ENCODE assay signal across 8 mouse cellular contexts in genomic region chr12:100187013-100187755, GRCm38 (mm10). TPM values are rescaled to one million over a fixed set of nuclear protein-coding genes. Genes with fewer than 3 reads are reported as not detected.
DNase-seq lines count a peak whose midpoint lies in the region; ATAC-seq and TF ChIP-seq lines count a peak whose summit lies in the region.

No protein-coding gene starts in this region.

- H3K4me2 ChIP-seq in embryonic facial prominence, embryonic 15.5 days (replicated peaks): peak overlapping the region; percentile 86
- peak overlapping the region; percentile 87 for H3K4me2 ChIP-seq in limb, embryonic 15.5 days

- TF ChIP-seq CTCF in bone marrow, adult 2 months (IDR thresholded peaks at IDR 0.05; ENCODE audit: control insufficient read depth, insufficient read depth, low read length): peak; percentile 11; the same call in 1 of the 2 replicates

- peak overlapping the region; percentile 71 for H3K9ac ChIP-seq in embryonic facial prominence, embryonic 15.5 days
- peak overlapping the region; percentile 71 for H3K9ac ChIP-seq in limb, embryonic 15.5 days

- H3K27me3 ChIP-seq in embryonic facial prominence, embryonic 15.5 days: no peaks in the 10 kb centered on the region
- no peaks in the 10 kb centered on the region for H3K27me3 ChIP-seq in limb, embryonic 15.5 days

- peak; percentile 98 for DNase-seq in 416B (ENCODE audit: low read depth)
- DNase-seq in heart, adult 8-10 months (ENCODE audit: low spot score): peak; percentile 99
- DNase-seq in kidney, adult 9 months: peak; percentile 100
- peak; percentile 97 to 98 for DNase-seq in monocyte, adult 2 months (ENCODE audit: low read depth in 1 of 2, low spot score in 2 of 2)
- DNase-seq in spleen, postnatal 36 days (ENCODE audit: low spot score in 2 of 2): peak; percentile 99

- TF ChIP-seq POLR2A in bone marrow, adult 2 months (IDR thresholded peaks at IDR 0.05; ENCODE audit: borderline replicate concordance, control insufficient read depth, low read depth, low read length): peak; percentile 78

- under 1% methylated on average over 52 of the region's 52 CpGs for WGBS in bone marrow, adult 2 months
- WGBS in embryonic facial prominence, embryonic 15.5 days: under 1% methylated on average over 52 of the region's 52 CpGs
- WGBS in limb, embryonic 15.5 days: under 1% methylated on average over 52 of the region's 52 CpGs

- ATAC-seq in embryonic facial prominence, embryonic 15.5 days (ENCODE audit: insufficient number of reproducible peaks, low FRiP score, low TSS enrichment, low read depth): peak; percentile 100
- ATAC-seq in limb, embryonic 15.5 days (ENCODE audit: insufficient number of reproducible peaks, low FRiP score, low TSS enrichment, low read depth): peak; percentile 99

- peak overlapping the region; percentile 82 for H3K4me3 ChIP-seq in bone marrow, adult 2 months (replicated peaks; ENCODE audit: control insufficient read depth, low read depth, low read length)
- H3K4me3 ChIP-seq in embryonic facial prominence, embryonic 15.5 days (replicated peaks): peak overlapping the region; percentile 68
- H3K4me3 ChIP-seq in limb, embryonic 15.5 days: peak overlapping the region; percentile 62

- no peaks in the 10 kb centered on the region for H3K9me3 ChIP-seq in embryonic facial prominence, embryonic 15.5 days (replicated peaks)
- no peaks in the 10 kb centered on the region for H3K9me3 ChIP-seq in limb, embryonic 15.5 days

- H3K36me3 ChIP-seq in embryonic facial prominence, embryonic 15.5 days: no peaks in the 10 kb centered on the region
- no peaks in the 10 kb centered on the region for H3K36me3 ChIP-seq in limb, embryonic 15.5 days

- H3K27ac ChIP-seq in bone marrow, adult 2 months (ENCODE audit: control insufficient read depth, insufficient read depth, low read depth, low read length, poor library complexity): peak overlapping the region; percentile 93
- peak overlapping the region; percentile 100 for H3K27ac ChIP-seq in embryonic facial prominence, embryonic 15.5 days (replicated peaks)
- H3K27ac ChIP-seq in limb, embryonic 15.5 days: peak overlapping the region; percentile 100

- H3K4me1 ChIP-seq in bone marrow, adult 2 months (ENCODE audit: control insufficient read depth, insufficient read depth, low read length): peaks cover 2% of the 10 kb centered on the region; the same call in 1 of the 2 replicates
- peaks cover 7% of the 10 kb centered on the region for H3K4me1 ChIP-seq in embryonic facial prominence, embryonic 15.5 days
- H3K4me1 ChIP-seq in limb, embryonic 15.5 days: peaks cover 7% of the 10 kb centered on the region; the same call in 1 of the 2 replicates

RNA-seq across cellular contexts. Expression of gene Calm1, which starts 12.1 kb away (rescaled TPM):
- polyA plus RNA-seq in bone marrow, adult 2 months (2011; ENCODE audit: insufficient read depth, insufficient read length, low replicate concordance, missing spikeins): 105 and 143 TPM in 2 replicates
- 1,372 and 1,471 TPM in 2 replicates for polyA plus RNA-seq in embryonic facial prominence, embryonic 15.5 days (2015; fragmentation: Nextera tagmentation; extraction: Ambion mirVana)
- 100 to 1,000 TPM; 183 to 222 (median 211) TPM for total RNA-seq in heart, adult 8-10 months (2022)
- polyA plus RNA-seq in limb, embryonic 15.5 days (2015; fragmentation: Nextera tagmentation; extraction: Ambion mirVana): 1,371 and 1,465 TPM in 2 replicates

RNA-seq across cellular contexts. Expression of gene Nrde2, which starts 27.7 kb away (rescaled TPM):
- polyA plus RNA-seq in bone marrow, adult 2 months (2011; ENCODE audit: insufficient read depth, insufficient read length, low replicate concordance, missing spikeins): 10.0 and 19.8 TPM in 2 replicates
- 14.1 TPM in 2 replicates for polyA plus RNA-seq in embryonic facial prominence, embryonic 15.5 days (2015; fragmentation: Nextera tagmentation; extraction: Ambion mirVana)
- 10 to 100 TPM in 2 of 4 experiments, 1 to 10 TPM in 2; 8.1 to 14.2 (median 10.9) TPM for total RNA-seq in heart, adult 8-10 months (2022)
- 11.7 and 12.8 TPM in 2 replicates for polyA plus RNA-seq in limb, embryonic 15.5 days (2015; fragmentation: Nextera tagmentation; extraction: Ambion mirVana)

Comparison
In these comparisons a context has a peak if more than half of its experiments do, and no peak if none do; other contexts are left out.
1. Peak in every context shown above with its lines: DNase-seq, ATAC-seq, H3K4me3 ChIP-seq and H3K27ac ChIP-seq.